Mouse (Mus musculus) left cerebral cortex, postnatal 10 days (tissue): ENCODE measurements around the gene Bbs5. TPM values are rescaled to one million over a fixed set of nuclear protein-coding genes. Genes with fewer than 3 reads are reported as not detected.
"Not testable (repeated sequence)": the region's sequence is repeated elsewhere in the genome, so short reads cannot be mapped to it uniquely, and the experiment has no call there.

Experiments
- DNase-seq, 2 experiments: peaks; one replicate each; pipeline ENCODE4 v3.0.0; 2021 to 2022; ENCODE audit warnings: low spot score in 2 of 2, mixed read lengths in 1 of 2; ENCODE audit errors: extremely low spot score in 1 of 2
- intact Hi-C: fragments of 180-260 bp; cut with DNase I; formaldehyde crosslinking; loops from one replicate; pipeline ENCODE4 v1.15.1; 2025
- total RNA-seq, 2 experiments: library from RNA; stranded (reverse); gene quantifications; 2 replicates each; pipeline ENCODE4 v1.2.3; 2021

Gene Bbs5
- total RNA-seq, 2 experiments from 2014 or later, result 29.2 to 29.6 TPM

- DNase-seq, result no peak
- intact Hi-C loops, result loop anchor here (10.0 kb wide), 1 partner anchor 71 kb away; no protein-coding TSS in a partner anchor
Measured at GRCm38 (mm10) chr2:69663827-69664476, 17.0 kb downstream of the Bbs5 start.

DNA sequence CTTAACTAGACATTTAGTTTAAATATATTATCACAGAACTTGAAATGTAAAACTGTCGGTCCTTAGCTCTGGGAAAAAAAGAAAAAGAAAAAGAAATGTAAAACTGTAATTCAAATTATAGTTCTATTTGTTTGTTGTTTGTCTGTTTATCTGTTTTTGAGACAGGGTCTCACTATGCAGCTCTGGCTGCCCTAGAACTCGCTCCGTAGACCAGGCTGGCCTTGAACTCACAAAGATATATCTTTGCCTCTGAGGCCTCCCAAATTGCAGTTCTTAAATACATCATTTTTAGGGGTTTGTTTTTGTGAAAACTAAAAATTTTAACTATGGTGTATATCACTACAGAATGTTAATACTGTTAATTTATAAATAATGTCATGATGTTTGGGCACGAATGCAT is 20.7 kb downstream of the Bbs5 start:
- intact Hi-C loops, result loop anchor here (10.0 kb wide), 1 partner anchor 67 kb away; no protein-coding TSS in a partner anchor
- no peak for DNase-seq

- intact Hi-C loops, result loop anchor here (10.0 kb wide), 1 partner anchor 66 kb away; no protein-coding TSS in a partner anchor
- DNase-seq, result no peak
Measured at GRCm38 (mm10) chr2:69668414-69668813, 21.4 kb downstream of the Bbs5 start.

- no peak for DNase-seq
- intact Hi-C loops, result loop anchor here (10.0 kb wide), 1 partner anchor 65 kb away; no protein-coding TSS in a partner anchor
Measured at GRCm38 (mm10) chr2:69669853-69670252, 22.9 kb downstream of the Bbs5 start, which contains the start of gene Klhl41. Gene Klhl41 (plus strand): TSS chr2:69670120.

- DNase-seq, result no peak
- intact Hi-C loops, result no loop called here
Measured at GRCm38 (mm10) chr2:69673723-69674122, 26.8 kb downstream of the Bbs5 start.

DNA sequence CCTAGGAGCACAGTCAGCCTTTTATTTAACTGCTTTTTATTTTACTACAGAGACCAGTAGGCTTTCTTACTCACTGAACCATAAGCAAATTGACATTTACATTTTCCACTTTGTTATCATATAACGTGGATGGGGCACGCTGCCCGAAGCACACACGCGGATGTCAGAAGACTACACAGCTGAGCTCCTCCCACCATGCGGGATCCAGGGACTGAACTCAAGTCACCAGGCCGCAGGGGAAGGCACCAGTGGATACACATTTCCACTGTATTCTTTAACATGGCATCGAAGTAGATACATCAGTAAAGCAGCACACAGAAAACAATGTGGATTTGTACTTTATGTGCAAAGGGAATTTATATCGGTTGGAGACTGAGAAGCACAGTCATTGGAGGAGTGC is 28.3 kb downstream of the Bbs5 start:
- DNase-seq, result no peak
- intact Hi-C loops, result no loop called here

DNA sequence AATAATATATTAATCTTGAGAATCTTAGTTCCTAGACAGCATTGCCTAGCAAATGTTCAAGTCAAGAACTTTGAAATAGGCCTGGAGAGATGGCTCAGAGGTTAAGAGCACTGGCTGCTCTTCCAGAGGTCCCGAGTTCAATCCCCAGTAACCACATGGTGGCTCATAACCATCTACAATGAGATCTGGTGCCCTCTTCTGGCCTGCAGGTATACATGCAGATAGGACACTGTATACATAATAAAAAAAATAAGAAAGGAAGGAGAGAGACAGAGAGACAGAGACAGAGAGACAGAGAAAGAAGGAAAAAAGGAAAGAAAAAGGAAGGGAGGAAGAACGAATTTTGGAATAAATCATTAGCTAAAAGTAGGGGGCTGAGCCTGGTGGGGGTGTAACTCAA is 29.7 kb downstream of the Bbs5 start:
- intact Hi-C loops, result no loop called here
- DNase-seq, result no peak

- intact Hi-C loops, DNase-seq: not testable (repeated sequence)
Measured at GRCm38 (mm10) chr2:69677215-69677614, 30.2 kb downstream of the Bbs5 start.

DNA sequence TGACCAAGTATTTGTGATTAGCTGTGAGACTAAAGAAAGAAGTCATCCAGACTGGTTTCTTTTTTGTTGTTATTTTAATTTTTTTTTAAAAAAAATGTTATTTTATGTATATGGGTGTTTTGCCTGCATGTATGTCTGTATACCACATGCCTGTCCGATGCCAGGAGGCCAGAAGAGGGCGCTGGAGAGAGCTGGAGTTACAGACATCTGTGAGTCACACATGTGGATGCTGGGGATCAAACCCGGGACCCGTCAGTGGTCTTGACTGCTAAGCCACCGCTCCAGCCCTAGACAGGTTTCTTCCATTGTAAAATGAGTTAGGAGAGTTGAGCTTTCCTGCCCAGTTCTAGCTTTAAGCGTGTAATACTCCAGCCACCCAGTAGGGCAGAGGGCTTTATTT is 33.0 kb downstream of the Bbs5 start:
- intact Hi-C loops, result no loop called here
- no peak for DNase-seq

DNA sequence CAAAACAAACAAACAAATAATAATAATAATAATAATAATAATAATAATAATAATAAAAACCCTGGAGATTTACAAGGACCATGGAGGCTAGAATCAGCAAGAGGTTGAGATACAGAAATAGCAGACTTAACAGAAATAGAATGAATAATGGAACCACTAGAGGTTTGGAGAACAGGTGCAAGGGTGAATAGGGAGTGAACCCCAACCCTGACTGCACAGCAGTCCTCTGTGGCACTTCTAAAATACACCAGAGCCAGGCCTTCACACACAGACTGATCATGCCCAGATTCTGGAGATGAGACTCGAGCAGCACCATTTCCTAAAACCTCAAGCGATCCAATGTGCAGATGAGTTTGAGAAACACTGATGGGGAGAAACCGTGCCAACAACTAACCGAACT is 35.0 kb downstream of the Bbs5 start:
- no peak for DNase-seq
- intact Hi-C loops, result no loop called here

DNA sequence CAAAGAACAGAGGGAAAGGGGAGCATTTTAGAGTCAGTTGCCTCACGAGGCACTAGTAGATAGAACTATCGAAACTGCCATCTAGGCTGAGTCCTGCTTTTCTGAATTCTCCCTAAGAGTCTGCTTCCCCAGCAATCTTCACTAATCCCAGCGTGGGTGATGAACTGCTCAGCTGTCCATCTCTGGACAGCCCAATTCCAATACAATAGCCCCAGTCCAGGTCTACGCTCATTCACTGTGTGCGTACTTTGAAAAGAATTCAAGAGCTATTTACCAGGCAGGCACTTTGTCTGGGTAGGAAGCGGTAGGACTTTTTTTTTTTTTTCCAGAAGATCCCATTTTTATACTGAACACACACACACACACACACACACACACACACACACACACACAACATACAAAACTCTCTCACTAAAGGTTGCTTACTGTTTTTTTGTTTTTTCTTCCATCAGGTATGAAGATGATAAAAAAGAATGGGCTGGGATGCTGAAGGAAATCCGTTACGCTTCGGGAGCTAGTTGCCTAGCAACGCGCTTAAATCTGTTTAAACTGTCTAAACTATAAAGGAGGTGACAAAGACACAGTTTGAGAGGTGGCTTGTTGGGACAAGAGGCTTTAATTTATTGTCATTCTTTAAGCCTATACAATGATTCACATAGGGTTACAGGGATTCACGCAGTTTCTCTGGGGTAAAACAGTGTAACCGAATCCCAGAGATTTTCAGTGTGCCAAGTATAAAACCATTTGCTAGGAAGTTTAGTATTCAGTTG is 36.2 kb downstream of the Bbs5 start:
- intact Hi-C loops, result no loop called here
- DNase-seq, result no peak

DNA sequence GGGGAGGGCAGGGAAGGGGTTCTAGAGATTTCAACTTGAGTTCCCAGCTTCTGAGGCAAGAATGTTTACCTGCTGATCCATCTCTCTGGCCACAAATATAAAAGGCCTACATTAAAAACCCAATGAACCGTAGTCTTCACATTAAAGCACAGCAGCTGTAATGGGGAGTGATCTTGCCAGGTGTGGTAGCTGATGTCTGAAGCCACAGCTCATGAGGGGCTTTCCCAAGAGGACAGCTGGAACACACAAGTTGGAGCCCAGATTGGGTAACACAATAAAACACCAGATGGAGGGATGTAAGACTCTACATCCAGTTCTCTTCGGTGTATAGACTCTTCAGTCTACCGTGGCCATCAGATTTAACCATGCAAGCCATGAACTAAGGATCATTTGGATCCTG is 37.5 kb downstream of the Bbs5 start:
- intact Hi-C loops, result no loop called here
- DNase-seq, result no peak

GRCm38 (mm10) chr2:69690214-69690613 is 43.2 kb downstream of the Bbs5 start:
- DNase-seq, result no peak
- intact Hi-C loops, result no loop called here

- no peak for DNase-seq
- intact Hi-C loops, result no loop called here
Measured at GRCm38 (mm10) chr2:69690843-69691242, 43.9 kb downstream of the Bbs5 start.

- intact Hi-C loops, result no loop called here
- no peak for DNase-seq
Measured at GRCm38 (mm10) chr2:69693501-69693900, 46.5 kb downstream of the Bbs5 start.

DNA sequence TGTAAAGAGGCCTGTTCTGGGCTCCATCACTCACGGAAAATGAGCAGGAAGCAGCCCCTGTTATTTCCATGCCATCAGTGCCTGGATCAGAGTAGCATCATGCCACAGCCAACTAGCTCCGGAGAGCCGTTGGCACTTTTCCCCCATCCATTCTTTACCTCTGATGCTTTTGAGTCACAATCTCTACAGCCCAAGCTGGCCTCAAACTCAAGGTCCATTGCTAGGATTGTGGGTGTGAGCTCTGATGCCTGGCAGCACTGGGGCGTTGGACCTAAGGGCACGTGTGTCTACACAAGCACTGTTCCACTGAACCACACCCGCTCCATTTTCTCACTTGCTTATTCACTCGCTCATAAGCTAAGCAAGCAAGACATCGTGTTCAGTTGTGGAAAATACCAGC is 53.5 kb downstream of the Bbs5 start:
- intact Hi-C loops, result loop anchor here (5.0 kb wide), 1 partner anchor 37 kb away; no protein-coding TSS in a partner anchor
- DNase-seq, result no peak

- intact Hi-C loops, result no loop called here
Measured at GRCm38 (mm10) chr2:69712171-69712570, 65.2 kb downstream of the Bbs5 start.

DNA sequence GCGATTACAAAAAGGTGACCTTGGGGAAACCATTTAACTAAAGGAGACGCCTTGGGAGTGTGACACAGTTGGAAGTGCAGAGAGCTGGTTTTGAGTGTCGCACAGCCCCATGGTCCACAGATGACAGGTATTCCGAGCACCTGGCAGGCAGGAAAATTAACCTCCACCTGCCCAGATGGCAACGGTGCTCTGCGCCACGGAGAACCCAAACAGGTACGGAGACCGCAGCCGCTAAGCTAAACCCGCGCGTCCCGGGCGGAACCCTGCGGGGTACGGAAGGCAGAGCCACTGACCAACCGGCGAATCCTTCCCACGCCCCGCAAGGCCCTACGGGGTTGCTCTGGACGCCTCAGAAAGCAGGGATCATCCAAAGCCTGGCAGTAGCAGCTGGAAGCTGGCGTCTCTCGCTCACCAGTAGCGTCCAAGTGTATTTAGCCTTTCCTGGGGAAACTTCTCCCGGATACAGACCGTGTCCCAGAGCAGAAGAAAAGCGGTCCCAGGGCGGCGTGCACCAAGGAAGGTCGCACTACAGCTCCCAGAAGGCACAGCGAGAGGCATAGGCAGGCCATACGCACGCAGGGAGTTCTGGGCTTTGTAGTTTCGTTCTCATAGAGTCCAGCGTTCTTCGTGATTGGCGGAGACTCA is 66.1 kb downstream of the Bbs5 start, which contains the start of gene Fastkd1:
Gene Fastkd1, minus strand, starts transcription at position 536 of the 645 bp plus-strand sequence.
- intact Hi-C loops, result no loop called here
- peak; percentile 87 to 90 for DNase-seq

More at GRCm38 (mm10) chr2:69712171-69712570, 65.2 kb downstream of the Bbs5 start:
- DNase-seq, result no peak

DNA sequence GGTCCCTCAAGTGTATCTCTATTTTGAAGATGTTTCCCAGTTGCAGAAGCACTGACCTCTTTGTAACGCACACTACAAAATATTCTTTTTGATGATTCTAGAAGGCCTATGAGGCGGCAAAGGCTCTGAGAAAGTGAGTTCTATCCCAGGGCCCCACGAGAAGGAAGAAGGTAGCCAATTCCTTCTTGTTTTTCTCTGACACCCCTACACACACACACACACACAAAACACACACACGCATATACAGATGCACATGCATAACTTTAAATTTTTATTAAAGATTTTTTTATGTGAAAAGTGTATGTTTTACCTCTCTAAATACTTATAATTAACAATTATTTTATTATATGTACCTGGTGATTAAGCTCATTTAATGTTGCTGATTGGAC is 66.6 kb downstream of the Bbs5 start:
- intact Hi-C loops, result no loop called here
- no peak for DNase-seq
